In the genomic region with DNA sequence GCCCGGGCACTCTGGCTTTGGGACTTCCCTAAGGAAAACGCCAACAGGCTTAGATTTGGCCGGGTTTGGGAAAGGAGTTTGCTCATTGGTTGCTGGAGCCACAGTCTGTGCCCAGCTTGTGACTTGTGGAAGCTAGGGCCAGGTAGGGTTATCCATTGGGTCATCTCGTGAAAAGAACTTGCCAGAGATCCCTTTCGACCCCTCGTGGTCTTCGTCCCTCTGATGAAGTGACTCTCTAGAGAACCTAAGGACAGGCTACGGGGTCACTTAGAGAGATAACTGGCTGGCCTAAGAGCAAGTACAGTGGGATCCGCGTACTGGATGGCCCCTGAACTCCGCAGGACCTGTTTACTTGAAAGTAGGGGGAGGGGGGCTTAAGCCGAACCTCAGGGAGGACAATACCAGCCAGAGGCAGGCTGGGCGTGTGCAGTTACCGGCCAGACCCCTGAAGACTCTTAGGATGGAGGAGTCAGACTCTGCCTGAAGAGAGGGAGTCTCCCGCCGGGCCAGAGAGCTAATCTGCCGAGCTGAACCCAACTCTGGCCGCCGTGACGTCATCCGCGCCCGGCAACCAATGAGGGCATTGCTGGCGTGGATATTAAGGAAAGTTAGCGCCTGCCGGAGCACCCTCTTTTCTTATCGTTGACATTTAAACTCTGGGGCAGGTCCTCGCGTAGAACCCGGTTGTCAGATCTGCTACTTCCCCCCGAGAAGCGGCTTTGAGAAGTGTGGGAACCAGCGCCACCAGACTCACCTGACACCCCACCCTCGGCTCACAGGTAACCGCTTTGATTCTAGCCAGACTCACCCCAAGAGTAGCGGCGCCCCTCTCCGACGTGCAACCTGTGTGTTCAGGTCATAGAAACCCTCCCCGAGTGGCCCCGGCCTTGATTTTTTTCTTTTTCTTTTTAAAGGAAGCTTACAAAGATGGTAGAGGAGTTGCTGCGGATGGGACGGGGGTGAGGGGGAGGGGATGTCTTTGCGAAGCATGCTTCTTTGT, we compare ENCODE assay signal across 9 mouse cellular contexts. TPM values are rescaled to one million over a fixed set of nuclear protein-coding genes. Genes with fewer than 3 reads are reported as not detected.
DNase-seq lines count a peak whose midpoint lies in the region; ATAC-seq lines count a peak whose summit lies in the region.
"Had no signal": no experiment of that assay in that cellular context is flagged by ENCODE, and none has a peak within 500 bp of the region (broad histone marks: within the 10 kb centered on the region; RNA-seq: fewer than 3 reads in every experiment).

A gene (plus strand): TSS at position 630 of the 1,000 bp plus-strand sequence.

- H3K4me1 ChIP-seq in kidney, embryonic 15.5 days: peaks cover 46% of the 10 kb centered on the region
- peaks cover 49% of the 10 kb centered on the region for H3K4me1 ChIP-seq in forebrain, embryonic 12.5 days
- peaks cover 13% of the 10 kb centered on the region for H3K4me1 ChIP-seq in liver, embryonic 15.5 days (replicated peaks)

- H3K9ac ChIP-seq in kidney, embryonic 15.5 days: no peak within 1 kb of the TSS
- H3K9ac ChIP-seq in forebrain, embryonic 12.5 days: peak within 1 kb of the TSS; percentile 97
- no peak within 1 kb of the TSS for H3K9ac ChIP-seq in liver, embryonic 15.5 days

- peak within 1 kb of the TSS; percentile 6 for H3K4me3 ChIP-seq in kidney, embryonic 15.5 days (replicated peaks)
- H3K4me3 ChIP-seq in forebrain, embryonic 12.5 days (replicated peaks): peak within 1 kb of the TSS; percentile 80
- H3K4me3 ChIP-seq in liver, embryonic 15.5 days (replicated peaks): no peak within 1 kb of the TSS

- DNase-seq in kidney, postnatal 25 days: no peak
- peak; percentile 1 for DNase-seq in yolk sac, embryonic 10.5 days (ENCODE audit: low spot score)
- DNase-seq in gastrocnemius, postnatal 25 days: no peak
- DNase-seq in gastrocnemius, adult 18-20 months (ENCODE audit: low spot score): no peak

- peak within 1 kb of the TSS; percentile 44 for H3K4me2 ChIP-seq in kidney, embryonic 15.5 days
- peak within 1 kb of the TSS; percentile 73 for H3K4me2 ChIP-seq in forebrain, embryonic 12.5 days
- H3K4me2 ChIP-seq in liver, embryonic 15.5 days: peak within 1 kb of the TSS; percentile 13; the same call in 1 of the 2 replicates

- H3K27me3 ChIP-seq in kidney, embryonic 15.5 days: peaks cover 100% of the 10 kb centered on the region
- peaks cover 93% of the 10 kb centered on the region for H3K27me3 ChIP-seq in forebrain, embryonic 12.5 days
- peaks cover 100% of the 10 kb centered on the region for H3K27me3 ChIP-seq in liver, embryonic 15.5 days
- H3K27me3 ChIP-seq: Patski had no signal

- no peaks in the 10 kb centered on the region for H3K9me3 ChIP-seq in kidney, embryonic 15.5 days (replicated peaks)
- H3K9me3 ChIP-seq in forebrain, embryonic 12.5 days: no peaks in the 10 kb centered on the region
- H3K9me3 ChIP-seq in liver, embryonic 15.5 days (replicated peaks): no peaks in the 10 kb centered on the region

- WGBS in kidney, embryonic 15.5 days: under 1% methylated on average over 44 of the region's 44 CpGs
- 1% methylated on average over 44 of the region's 44 CpGs for WGBS in forebrain, embryonic 12.5 days
- WGBS in liver, embryonic 15.5 days (ENCODE audit: insufficient replicate concordance): 3% methylated on average over 44 of the region's 44 CpGs

- H3K36me3 ChIP-seq in kidney, embryonic 15.5 days: no peaks in the 10 kb centered on the region
- H3K36me3 ChIP-seq in forebrain, embryonic 12.5 days (replicated peaks): no peaks in the 10 kb centered on the region
- H3K36me3 ChIP-seq in liver, embryonic 15.5 days (replicated peaks): no peaks in the 10 kb centered on the region

- H3K27ac ChIP-seq in kidney, embryonic 15.5 days: no peak within 1 kb of the TSS
- H3K27ac ChIP-seq in forebrain, embryonic 12.5 days: peak within 1 kb of the TSS; percentile 96
- no peak within 1 kb of the TSS for H3K27ac ChIP-seq in liver, embryonic 15.5 days (replicated peaks)

- ATAC-seq in kidney, embryonic 15.5 days (replicated peaks; ENCODE audit: low FRiP score): no peak
- ATAC-seq in cerebellum, adult (ENCODE audit: insufficient number of reproducible peaks, low FRiP score, low TSS enrichment): peak; percentile 67
- peak; percentile 15; the same call in 1 of the 2 replicates for ATAC-seq in forebrain, embryonic 12.5 days (ENCODE audit: low FRiP score)
- ATAC-seq in liver, embryonic 15.5 days (ENCODE audit: insufficient read depth): no peak
- ATAC-seq: Patski had no signal

RNA-seq across cellular contexts. Expression of the gene that starts here (rescaled TPM):
- 0.18 and 0.19 TPM in 2 replicates for polyA plus RNA-seq in kidney, embryonic 15.5 days (2015; fragmentation: Nextera tagmentation; extraction: Ambion mirVana)
- 110 and 111 TPM in 2 replicates for polyA plus RNA-seq in forebrain, embryonic 12.5 days (2016; fragmentation: Nextera tagmentation; extraction: Ambion mirVana)
- polyA plus RNA-seq in liver, embryonic 15.5 days (2015; fragmentation: Nextera tagmentation; extraction: Ambion mirVana): not detected in 2 replicates
- total RNA-seq in gastrocnemius, postnatal 25 days (2021): not detected
- total RNA-seq in gastrocnemius, adult 18-20 months (2021): not detected
- polyA plus RNA-seq: Patski had no signal

Comparison
In these comparisons a context has a peak if more than half of its experiments do, and no peak if none do; other contexts are left out.
1. RNA of the gene that starts here (polyA plus RNA-seq): 110 to 111 TPM in forebrain, embryonic 12.5 days; 0.18 to 0.19 TPM in kidney, embryonic 15.5 days and not detected in liver, embryonic 15.5 days; every median in the first group is over 10 times any median in the second.
2. ATAC-seq: peak in cerebellum, adult (single experiment) and forebrain, embryonic 12.5 days (single experiment); none in kidney, embryonic 15.5 days (single experiment) and liver, embryonic 15.5 days (single experiment).
3. H3K4me2 ChIP-seq: peak in every context shown above with its lines; median percentile 73 in forebrain, embryonic 12.5 days; 44 in kidney, embryonic 15.5 days; 13 in liver, embryonic 15.5 days.